Mouse (Mus musculus) midbrain, embryonic 14.5 days (tissue): ENCODE measurements at regions not wholly inside any gene's neighbourhood (a gene's known extent, or its start where the extent isn't known, plus 50 kb on each side); places are given as distances from the start of the nearest gene placed in this dataset.
A peak's percentile ranks its signal among the peaks of the same experiment; 100 is the strongest.

ENCODE experiments used
- ATAC-seq: fragments of 200-750 bp; cut with Nextera tagmentation; 2 replicates; pipeline ENCODE4 v1.8.0; 2017; ENCODE audit warnings: moderate number of reproducible peaks, moderate library complexity; ENCODE audit not compliant: low FRiP score, low TSS enrichment
- DNase-seq: peaks from one replicate; pipeline ENCODE4 v3.0.0-alpha.2; 2015
- H3K27ac ChIP-seq: fragments of 300-500 bp; sonication (generic); replicated peaks from 2 replicates; pipeline ENCODE4 v1.5.1; 2014; ENCODE audit warnings: mild to moderate bottlenecking, low read depth, low read length, moderate library complexity
- H3K27me3 ChIP-seq: fragments of 300-500 bp; sonication (generic); 2 replicates; pipeline ENCODE4 v1.6.1; 2014; ENCODE audit warnings: low read length, control low read depth, mixed read lengths; ENCODE audit not compliant: control insufficient read depth, insufficient read depth
- H3K36me3 ChIP-seq: fragments of 300-500 bp; sonication (generic); 2 replicates; pipeline ENCODE4 v1.6.1; 2014; ENCODE audit warnings: low read length, control low read depth; ENCODE audit not compliant: control insufficient read depth, insufficient read depth
- H3K4me1 ChIP-seq: fragments of 300-500 bp; sonication (generic); 2 replicates; pipeline ENCODE4 v1.6.1; 2014; ENCODE audit warnings: mild to moderate bottlenecking, antibody characterized with exemption, low read length, control low read depth; ENCODE audit not compliant: control insufficient read depth, insufficient read depth
- H3K4me2 ChIP-seq: fragments of 300-500 bp; sonication (generic); 2 replicates; pipeline ENCODE4 v1.6.1; 2014; ENCODE audit warnings: mild to moderate bottlenecking, low read length, moderate library complexity
- H3K4me3 ChIP-seq: fragments of 300-500 bp; sonication (generic); replicated peaks from 2 replicates; pipeline ENCODE4 v1.5.1; 2014; ENCODE audit warnings: low read depth, low read length
- H3K9ac ChIP-seq: fragments of 300-500 bp; sonication (generic); replicated peaks from 2 replicates; pipeline ENCODE4 v1.6.1; 2014; ENCODE audit warnings: mild to moderate bottlenecking, low read length, moderate library complexity
- H3K9me3 ChIP-seq: fragments of 300-500 bp; sonication (generic); 2 replicates; pipeline ENCODE4 v1.6.1; 2016; ENCODE audit warnings: low read length, control low read depth, mixed read lengths; ENCODE audit not compliant: control insufficient read depth
- WGBS: fragments of 180-500 bp; shearing (Covaris S2); extraction: QIAGEN DNeasy Blood & Tissue Kit; methylation state at CpG from one replicate; pipeline ENCODE4 v1.1.7; 2014; 5-methylcytosine and 5-hydroxymethylcytosine counted together

DNA sequence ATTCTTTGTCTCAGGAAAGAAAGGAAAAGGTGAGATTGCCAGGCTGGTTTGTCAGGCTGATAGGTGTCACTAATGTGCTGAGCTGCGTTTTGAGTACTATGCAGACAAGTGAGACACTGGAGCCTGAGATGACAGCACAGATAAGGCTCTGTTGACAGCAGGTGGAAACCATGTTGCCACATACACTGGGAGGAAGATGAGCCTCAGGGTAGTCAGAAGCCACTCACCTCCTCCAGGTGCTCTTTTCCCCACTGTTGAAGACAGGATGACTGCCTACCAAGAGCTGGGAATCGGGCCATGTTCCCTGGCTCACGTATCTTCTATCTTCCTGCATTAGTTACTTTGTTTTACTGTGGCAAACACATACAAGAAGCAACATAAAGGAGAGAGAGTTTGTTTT is 418.3 kb downstream of the Tmem114 start:
- 79% methylated on average over 3 of the region's 3 CpGs for WGBS
- Histone ChIP-seq H3K4me3 (no peak overlapping the region), H3K4me2 (no peak overlapping the region), H3K27me3 (no peaks in the 10 kb centered on the region), H3K9me3 (no peaks in the 10 kb centered on the region), H3K36me3 (no peaks in the 10 kb centered on the region), H3K27ac (no peak overlapping the region), H3K9ac (no peak overlapping the region), H3K4me1 (no peaks in the 10 kb centered on the region)
- ATAC-seq = no peak
- DNase-seq = no peak

DNA sequence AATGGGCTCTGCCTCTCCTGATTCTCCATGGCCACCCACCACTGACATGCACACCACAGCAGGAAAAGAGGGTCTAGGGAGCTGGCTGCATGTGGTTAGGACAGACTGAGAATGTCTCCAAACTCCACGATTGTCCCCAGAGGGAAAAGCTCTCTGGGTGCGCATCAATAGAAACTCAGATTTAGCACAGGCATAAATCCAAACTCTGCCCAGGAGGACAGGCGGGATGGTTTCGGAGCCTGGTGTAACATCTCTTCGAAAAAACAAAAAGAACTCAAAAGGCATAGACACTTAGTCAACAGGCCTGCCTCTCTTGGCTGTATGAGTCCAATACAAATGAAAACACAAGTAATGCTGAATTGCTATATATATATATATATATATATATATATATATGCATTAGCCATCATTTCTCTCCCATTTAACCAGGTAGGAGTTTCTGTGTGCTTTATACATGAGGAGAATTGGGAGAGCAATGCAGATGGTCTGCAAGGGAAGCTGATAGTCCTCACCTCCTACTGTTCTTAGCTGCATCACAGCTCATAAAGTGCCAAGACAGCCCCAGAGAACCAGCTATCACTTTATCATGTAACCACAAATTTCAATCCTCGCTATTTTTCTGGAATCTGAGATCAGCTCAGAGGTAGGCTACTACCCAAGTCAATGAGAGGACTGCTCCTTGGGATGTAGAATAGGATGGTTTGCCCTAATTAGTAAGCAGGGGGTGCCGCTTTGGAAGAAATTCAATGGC is 422.4 kb downstream of the Tmem114 start:
- no peak overlapping the region for H3K27ac ChIP-seq
- ATAC-seq (no peak), DNase-seq (no peak)
- H3K27me3 ChIP-seq = no peaks in the 10 kb centered on the region
- no peaks in the 10 kb centered on the region for H3K4me1 ChIP-seq
- H3K4me3 ChIP-seq = no peak overlapping the region
- H3K4me2 ChIP-seq = no peak overlapping the region
- H3K9ac ChIP-seq = no peak overlapping the region
- no peaks in the 10 kb centered on the region for H3K36me3 ChIP-seq
- 92% methylated on average over 7 of the region's 7 CpGs for WGBS
- H3K9me3 ChIP-seq = peaks cover 5% of the 10 kb centered on the region; the same call in 1 of the 2 replicates

DNA sequence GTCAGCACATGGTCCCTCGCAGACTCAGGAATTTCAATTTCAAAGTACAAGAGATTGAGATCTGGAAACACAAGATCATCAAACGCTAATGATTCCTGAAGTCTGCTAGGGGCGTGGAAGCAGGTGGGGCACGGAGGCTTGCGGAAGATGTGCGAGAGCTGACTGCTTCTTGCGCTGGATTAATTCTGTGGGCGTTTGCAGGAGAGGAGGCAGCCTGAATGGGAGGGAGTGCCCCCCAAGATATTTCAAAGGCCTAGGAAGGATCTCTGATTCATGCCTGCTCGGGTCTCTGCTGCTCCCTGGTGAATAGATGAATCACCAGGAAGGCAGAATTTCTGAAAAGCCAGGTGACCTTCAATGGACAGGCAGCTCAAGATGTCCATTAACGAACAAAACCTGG is 442.1 kb downstream of the Tmem114 start:
- no peaks in the 10 kb centered on the region for H3K36me3 ChIP-seq
- H3K4me2 ChIP-seq = peak overlapping the region; percentile 18
- ATAC-seq (no peak; the same call in 1 of the 2 replicates), DNase-seq (peak; percentile 64)
- no peak overlapping the region for H3K9ac ChIP-seq
- WGBS = 26% methylated on average over 10 of the region's 10 CpGs
- H3K4me3 ChIP-seq = no peak overlapping the region
- peak overlapping the region; percentile 33; the same call in 1 of the 2 replicates for H3K27ac ChIP-seq
- H3K4me1 ChIP-seq = 0 out of 2 replicates have a peak, but pooled peaks cover 3% of the 10 kb centered on the region
- H3K9me3 ChIP-seq = no peaks in the 10 kb centered on the region
- no peaks in the 10 kb centered on the region for H3K27me3 ChIP-seq

DNA sequence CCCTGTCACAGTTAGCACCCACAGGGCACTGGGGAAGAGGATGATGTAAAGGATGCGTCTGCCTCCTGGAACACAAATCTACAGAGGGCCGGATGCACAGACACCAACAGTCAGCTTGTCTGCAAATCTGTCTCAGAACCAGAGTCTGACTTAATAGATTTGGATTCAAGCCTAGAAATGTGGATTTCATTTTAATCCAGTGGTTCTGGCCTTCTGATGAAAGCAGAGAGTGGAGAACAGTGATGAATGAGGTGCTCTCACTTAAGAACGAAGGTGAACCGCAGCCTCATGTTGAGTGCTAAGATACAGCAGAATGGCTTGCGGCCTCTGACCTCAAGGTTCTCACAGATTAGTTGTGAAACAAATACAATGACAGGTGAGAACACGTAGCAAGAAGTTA is 446.5 kb downstream of the Tmem114 start:
- Histone ChIP-seq H3K9me3 (no peaks in the 10 kb centered on the region), H3K27ac (no peak overlapping the region), H3K9ac (no peak overlapping the region), H3K4me1 (0 out of 2 replicates have a peak, but pooled peaks cover 3% of the 10 kb centered on the region), H3K4me2 (no peak overlapping the region), H3K27me3 (no peaks in the 10 kb centered on the region), H3K4me3 (no peak overlapping the region), H3K36me3 (no peaks in the 10 kb centered on the region)
- ATAC-seq (no peak), DNase-seq (no peak)
- WGBS = 81% methylated on average over 6 of the region's 6 CpGs

DNA sequence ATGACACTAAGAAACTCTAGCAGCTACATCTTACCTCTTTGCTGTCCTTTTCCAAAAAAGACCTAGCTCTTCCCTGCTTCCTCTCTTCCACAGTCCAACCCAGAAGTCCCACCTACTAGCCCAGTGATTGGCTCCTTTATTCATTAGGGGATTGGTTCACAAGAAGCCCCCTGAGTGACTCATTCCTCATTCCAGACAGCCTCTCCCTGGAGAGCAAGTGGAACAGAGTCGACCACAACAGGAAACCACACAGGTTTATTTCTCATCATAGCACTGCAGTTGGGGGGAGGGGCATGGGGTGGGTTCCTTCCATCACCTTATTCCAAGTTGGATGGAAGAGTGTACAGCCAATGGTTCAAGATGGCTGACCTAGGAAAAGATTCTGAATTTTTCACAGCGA is 473.3 kb downstream of the Tmem114 start:
- H3K4me2 ChIP-seq = no peak overlapping the region
- H3K27ac ChIP-seq = no peak overlapping the region
- H3K9me3 ChIP-seq = no peaks in the 10 kb centered on the region
- WGBS = 83% methylated on average over 2 of the region's 2 CpGs
- no peaks in the 10 kb centered on the region for H3K27me3 ChIP-seq
- DNase-seq (no peak), ATAC-seq (no peak)
- H3K9ac ChIP-seq = no peak overlapping the region
- H3K4me1 ChIP-seq = no peaks in the 10 kb centered on the region
- no peak overlapping the region for H3K4me3 ChIP-seq
- H3K36me3 ChIP-seq = no peaks in the 10 kb centered on the region

DNA sequence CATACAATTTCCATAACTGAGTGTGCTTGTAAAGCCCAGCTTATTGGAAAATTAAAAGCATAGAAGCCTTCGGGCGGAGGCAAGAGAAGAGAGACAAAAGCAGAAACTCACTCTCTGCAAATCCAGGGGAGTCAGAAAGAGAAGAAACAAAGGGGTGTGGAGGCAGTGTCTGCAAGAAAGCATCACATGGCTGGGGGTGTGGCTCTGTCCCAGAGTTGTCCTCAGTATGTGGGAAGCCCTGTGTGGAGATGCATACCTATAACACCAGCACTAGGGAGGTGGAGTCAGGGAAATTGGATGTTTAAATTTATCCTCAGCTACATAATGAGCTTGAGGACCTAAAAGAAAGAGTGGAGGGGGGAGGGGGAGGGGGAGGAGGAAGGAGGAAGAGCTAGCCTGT is 482.6 kb downstream of the Tmem114 start:
- no peaks in the 10 kb centered on the region for H3K9me3 ChIP-seq
- no peak overlapping the region for H3K4me3 ChIP-seq
- H3K27ac ChIP-seq = no peak overlapping the region
- H3K9ac ChIP-seq = no peak overlapping the region
- no peak for DNase-seq
- WGBS = 72% methylated on average over 2 of the region's 2 CpGs
- no peaks in the 10 kb centered on the region for H3K27me3 ChIP-seq
- no peak overlapping the region for H3K4me2 ChIP-seq
- no peaks in the 10 kb centered on the region for H3K4me1 ChIP-seq
- no peak for ATAC-seq
- H3K36me3 ChIP-seq = no peaks in the 10 kb centered on the region

DNA sequence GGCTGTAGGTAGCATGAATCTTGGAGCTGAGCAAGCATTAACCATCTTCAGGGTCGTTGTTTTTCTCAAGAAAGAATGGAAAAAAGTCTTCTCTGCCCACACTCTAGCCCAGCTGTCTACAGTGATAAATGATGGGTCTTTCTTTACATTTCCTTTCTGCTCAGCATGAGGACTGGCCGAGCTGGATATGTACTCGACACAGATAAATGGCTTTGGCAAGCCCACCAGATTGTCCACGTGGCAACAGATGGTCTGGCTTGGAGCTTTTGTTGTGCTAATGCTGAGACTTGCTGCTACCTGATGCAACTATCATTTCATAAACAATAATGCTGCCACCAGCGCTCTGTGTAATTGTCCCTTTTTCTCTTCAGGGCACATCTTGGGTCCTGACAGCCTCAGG is 487.8 kb downstream of the Tmem114 start:
- no peak overlapping the region for H3K4me2 ChIP-seq
- H3K36me3 ChIP-seq = no peaks in the 10 kb centered on the region
- H3K4me3 ChIP-seq = no peak overlapping the region
- H3K9ac ChIP-seq = no peak overlapping the region
- no peak for DNase-seq
- no peaks in the 10 kb centered on the region for H3K27me3 ChIP-seq
- no peaks in the 10 kb centered on the region for H3K4me1 ChIP-seq
- H3K27ac ChIP-seq = no peak overlapping the region
- WGBS = 39% methylated on average over 5 of the region's 5 CpGs
- no peak for ATAC-seq
- H3K9me3 ChIP-seq = no peaks in the 10 kb centered on the region

DNA sequence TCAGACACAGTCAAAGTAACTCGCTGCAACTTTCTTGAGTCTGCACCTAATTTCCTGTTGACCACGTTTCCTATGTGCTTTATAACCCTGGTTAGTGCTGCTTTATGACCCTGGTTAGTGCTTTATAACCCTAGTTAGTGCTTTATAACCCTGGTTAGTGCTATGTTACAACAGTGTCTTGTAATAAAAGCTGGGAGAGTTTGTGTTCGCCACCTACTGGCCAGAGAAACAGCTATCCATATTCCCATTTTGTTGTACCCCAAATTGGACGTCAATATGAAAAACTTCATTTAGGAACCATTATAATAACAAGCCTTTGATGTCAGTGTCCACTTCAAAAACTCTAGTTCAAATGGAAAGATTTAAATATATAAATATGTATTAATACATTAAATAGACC is 492.6 kb downstream of the Tmem114 start:
- Histone ChIP-seq H3K9ac (no peak overlapping the region), H3K4me1 (no peaks in the 10 kb centered on the region), H3K27ac (no peak overlapping the region), H3K27me3 (no peaks in the 10 kb centered on the region), H3K36me3 (no peaks in the 10 kb centered on the region), H3K9me3 (no peaks in the 10 kb centered on the region), H3K4me3 (no peak overlapping the region), H3K4me2 (no peak overlapping the region)
- ATAC-seq (no peak), DNase-seq (peak; percentile 70)
- WGBS = 62% methylated on average over 4 of the region's 4 CpGs

DNA sequence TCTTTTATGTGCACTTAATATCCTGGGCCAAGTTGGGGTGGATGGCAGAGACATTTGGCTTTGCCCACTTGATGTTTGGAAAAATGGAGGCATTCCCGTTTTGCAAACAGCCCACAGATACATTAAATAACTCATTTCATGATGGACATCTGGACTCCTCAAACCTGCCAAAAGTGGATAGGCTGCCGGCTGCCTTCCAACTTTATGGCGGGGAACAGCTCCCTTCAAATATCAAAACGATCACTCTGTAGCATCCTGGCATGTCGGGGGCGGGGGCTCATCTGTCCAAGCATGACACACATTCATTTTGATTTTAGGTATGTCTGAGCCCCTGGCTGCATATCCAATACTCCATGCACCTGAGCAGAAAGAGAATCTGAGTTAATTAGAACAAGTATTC is 493.3 kb downstream of the Tmem114 start:
- no peaks in the 10 kb centered on the region for H3K4me1 ChIP-seq
- no peak overlapping the region for H3K27ac ChIP-seq
- DNase-seq (no peak), ATAC-seq (no peak)
- H3K36me3 ChIP-seq = no peaks in the 10 kb centered on the region
- no peak overlapping the region for H3K4me3 ChIP-seq
- H3K4me2 ChIP-seq = no peak overlapping the region
- no peak overlapping the region for H3K9ac ChIP-seq
- WGBS = 91% methylated on average over 6 of the region's 6 CpGs
- no peaks in the 10 kb centered on the region for H3K9me3 ChIP-seq
- H3K27me3 ChIP-seq = no peaks in the 10 kb centered on the region
